Mouse (Mus musculus) ES-CJ7 (cell line): ENCODE results near the gene Cpvl.

Source experiments
- DNase-seq: peaks from one replicate; pipeline ENCODE4 v3.0.0; 2011; ENCODE audit warnings: low read depth, low spot score

Cpvl gene

DNA sequence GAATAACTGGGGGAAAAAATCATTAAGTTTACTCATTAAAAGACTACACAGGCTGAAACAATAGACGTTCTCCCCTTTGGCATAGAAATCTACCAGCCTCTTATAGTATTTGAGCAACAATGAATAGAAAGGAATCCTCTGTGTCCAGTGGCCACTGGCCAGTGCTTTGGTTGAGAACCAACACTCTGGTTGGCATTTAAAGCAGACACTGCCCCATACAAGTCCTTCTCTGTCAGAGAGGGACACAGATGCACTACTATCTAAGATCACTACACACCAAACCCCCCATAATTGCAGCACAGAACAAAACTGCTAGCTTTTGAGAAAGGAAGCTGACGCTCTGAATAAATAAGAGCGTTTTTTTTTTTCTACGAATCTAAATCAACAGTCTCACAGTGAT, 93.5 kb downstream of the Cpvl start:
- no peak for DNase-seq

DNA sequence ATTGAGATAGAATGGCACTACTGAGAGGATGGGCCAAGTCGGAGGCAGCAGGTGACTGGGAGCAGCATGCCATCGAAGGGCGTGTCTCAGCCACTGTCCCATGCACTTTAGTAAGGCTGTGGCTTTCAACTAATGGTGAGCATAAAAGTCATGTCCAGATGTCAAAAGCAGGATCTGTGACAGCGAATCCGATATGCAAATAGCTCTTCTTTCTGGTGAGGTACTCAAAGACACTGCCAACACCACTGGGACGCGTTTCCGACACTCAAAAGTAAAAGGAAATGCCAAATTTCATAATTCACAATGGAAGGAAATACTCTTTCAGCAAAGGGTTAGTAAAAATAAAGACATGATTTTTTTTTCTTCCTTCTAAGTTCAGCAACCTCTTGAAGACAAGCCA, 94.0 kb downstream of the Cpvl start:
- DNase-seq, result no peak

DNA sequence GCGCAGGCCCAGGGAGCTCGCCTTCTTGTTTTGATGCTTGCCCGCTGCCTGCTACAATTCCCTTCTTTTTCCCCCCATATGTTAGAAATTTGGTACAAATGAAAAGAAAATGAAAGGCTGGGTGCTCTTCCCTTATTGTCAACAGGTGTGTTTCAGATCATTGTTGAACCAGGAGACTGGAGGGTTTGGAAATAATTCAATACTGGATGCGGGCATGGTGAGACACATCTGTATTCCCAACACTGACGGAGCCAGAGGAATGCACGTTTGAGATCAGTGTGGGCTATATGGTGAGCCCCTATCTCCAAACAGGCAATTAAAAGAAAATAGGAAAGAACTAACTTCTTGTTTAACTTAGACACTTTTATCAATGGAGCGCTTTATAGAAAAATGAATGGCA, 95.1 kb downstream of the Cpvl start:
- DNase-seq, result no peak

DNA sequence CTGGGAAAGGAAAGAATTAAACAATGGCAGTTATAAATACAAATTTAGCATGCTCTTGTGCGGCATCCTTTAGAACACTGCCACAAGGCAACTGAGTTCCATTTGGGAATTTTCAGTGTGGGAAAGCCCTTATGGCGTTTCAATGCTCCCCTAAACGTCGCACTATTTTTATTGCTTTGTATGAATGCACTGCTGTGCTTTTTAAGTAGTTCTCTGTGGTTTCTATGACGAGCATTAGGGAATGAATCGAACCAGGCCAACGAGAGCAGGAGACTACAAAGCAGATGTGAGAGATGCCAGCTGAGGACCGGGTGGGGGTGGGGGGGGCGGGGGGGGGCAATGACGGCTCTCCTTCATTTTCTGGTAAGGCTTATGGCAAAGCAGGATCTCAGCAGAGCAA, 96.8 kb downstream of the Cpvl start:
- no peak for DNase-seq

DNA sequence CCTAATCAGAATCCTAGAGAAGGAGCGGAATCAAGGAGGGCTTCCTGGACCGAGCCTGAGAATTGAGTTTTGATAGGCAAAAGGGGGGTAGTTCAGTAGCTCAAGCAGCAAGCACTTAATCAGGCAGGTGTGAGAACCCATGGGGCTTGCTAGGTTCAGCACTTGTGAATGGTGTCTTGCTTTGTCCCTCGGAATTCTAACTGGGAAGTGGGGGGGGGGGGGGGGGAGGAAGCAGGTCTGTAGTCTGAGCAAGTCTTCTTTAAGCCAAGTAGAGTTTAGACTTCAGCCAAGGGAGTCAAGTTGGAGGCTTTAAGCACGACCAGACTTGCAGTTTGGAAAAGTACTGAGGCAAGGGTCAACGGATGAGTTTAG, 97.2 kb downstream of the Cpvl start:
- no peak for DNase-seq

DNA sequence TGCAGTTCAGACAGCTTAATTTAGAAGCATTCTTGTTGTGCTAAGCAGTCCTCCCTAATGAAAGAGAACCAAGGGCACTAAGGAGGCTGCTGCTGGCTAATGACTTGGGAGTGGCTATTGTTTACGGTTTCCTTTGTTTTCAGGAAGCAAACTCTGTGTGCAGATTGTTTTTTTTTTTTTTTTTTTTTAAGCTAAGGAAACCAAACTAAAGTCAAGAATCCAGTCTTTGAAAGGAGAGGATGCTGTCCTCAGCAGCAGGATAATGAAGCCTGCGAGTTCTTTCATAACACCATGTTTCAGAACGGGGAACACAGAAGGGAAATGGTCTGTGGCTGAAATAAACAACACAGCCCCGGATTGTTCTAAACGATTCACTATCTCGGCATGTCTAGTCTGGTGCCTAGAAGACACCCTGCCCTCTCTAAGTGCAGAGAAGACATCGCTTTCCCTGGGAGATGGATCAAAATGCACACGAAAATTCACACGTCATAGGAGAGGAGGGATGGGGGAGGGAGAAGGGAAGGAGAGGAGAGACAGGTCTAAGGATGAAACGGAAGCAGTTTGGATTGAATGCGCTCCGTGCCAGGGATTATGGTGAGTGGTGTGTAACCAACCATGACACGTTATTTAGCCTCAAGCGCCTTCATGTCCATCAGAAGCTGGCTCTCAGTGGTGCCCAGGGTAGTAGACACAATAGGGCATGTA, 97.8 kb downstream of the Cpvl start:
- DNase-seq, result peak; percentile 41

DNA sequence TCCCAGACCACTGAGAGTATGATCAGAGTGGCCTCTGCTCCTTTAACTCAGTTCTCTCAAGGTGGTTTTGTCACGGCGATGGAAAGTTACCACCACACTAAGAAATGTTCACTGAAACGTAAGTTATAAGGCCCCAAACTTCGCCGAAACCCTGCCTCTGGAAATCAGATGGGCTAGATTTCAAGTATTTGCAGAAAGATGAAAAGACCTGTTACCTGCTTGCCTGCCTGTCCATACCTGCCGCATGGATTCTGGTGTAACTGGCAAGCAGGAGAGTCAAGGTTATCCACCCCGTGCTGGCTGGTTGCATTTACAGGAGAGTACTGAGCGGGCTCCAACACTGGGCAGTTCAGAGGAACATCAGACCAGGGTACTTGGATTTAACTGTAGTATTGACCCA, 98.9 kb downstream of the Cpvl start:
- DNase-seq, result no peak

DNA sequence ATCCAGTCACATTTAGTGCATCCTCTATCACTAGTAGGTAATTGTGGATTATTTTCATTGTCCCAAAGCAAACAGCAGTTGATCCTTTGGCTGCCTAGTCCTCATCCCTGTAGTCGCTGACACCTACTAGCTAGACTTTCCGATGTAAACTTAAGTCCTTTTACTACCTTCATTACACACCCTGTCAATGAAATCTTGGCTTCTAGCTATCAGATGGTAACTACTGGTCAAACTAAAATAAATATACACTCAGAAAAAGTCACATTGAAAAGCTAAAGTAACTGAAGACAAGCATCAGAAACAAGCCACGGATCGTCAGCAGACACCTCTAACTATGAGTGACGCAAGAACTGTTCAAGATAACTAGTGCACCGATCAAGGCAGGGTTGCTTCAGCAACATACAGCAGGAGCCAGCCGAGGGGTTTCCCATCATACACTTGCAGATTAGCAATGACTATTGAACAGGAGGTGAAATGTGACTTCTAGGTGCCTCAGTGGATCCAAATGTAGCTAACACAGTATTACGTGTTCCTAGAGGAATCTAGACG, 103.5 kb downstream of the Cpvl start:
- DNase-seq, result no peak

DNA sequence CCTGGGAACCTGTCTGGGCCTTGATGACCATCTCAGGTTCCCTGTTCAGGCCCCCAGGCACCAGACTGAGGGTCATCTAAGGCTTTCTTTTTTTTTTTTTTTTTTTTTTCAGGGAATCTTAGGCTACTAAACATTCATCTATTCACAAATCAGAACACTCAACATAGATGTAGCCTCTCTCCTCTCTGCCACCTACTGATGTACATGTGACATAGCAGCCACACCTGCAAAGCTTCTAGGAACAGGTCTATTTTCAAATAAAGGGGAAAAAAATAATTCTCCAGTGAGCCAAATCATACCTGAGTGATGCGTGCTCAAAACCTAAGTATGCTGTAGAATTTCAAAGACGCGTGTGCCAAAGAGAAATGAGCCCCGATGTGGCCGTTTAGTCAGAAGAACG, 106.6 kb downstream of the Cpvl start:
- DNase-seq, result no peak

DNA sequence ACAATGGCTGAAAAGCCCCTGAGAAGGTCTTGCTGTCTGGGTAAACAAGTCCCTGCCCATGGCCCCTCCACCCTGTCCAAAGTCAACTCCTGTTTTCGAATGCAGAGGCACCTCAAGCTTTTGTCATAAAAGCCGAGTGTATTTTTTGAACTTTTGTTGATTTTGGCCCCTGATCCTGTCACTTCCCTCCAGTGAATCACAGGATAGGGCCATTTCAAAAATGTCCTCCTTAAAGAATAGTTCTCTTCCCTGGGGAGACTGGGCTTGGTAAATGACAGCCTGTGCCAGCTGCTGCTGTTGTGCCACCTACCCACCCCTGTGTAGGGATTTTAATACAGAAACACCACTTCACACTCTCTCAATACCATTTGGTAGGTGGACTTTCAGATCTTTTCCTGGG, 115.5 kb downstream of the Cpvl start:
- DNase-seq, result no peak

DNA sequence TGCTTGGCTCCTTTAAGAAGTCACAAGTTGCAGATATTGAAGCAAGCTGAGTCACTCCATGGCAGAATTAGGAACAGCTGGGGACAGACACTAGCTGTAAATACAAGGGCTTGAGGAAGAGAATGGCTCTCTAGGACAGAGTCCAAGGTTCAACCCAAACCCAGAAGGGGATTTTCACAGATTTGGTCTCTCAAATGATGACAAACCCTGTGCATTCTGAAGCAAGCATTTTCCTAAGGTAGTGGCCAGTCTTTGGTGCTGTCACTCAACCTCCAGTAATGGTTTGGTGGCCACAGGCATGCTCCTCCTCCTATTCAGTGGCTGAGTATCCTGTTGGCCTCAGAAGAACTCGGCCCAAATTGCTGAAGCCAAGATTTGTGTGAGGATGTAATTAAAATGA, 119.4 kb downstream of the Cpvl start:
- no peak for DNase-seq

DNA sequence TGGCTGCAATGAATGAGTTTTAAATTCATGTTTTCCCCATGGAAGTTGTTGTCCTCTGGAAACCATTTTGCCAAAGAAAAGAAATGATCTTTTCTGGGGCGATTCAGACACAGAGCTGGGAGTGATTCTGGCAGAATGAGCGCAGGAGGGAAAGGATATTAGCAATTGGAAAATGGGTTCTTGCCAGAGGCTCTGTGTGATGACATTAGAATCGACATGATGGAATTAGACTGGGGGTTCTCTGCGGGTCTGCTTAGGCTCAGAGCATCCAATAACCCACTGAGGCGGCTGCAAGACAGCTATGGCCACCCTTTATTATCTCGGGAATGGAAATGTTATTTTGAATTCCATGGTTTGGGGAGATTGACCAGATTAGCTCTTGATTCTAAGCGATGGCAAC, 120.6 kb downstream of the Cpvl start:
- DNase-seq, result no peak

DNA sequence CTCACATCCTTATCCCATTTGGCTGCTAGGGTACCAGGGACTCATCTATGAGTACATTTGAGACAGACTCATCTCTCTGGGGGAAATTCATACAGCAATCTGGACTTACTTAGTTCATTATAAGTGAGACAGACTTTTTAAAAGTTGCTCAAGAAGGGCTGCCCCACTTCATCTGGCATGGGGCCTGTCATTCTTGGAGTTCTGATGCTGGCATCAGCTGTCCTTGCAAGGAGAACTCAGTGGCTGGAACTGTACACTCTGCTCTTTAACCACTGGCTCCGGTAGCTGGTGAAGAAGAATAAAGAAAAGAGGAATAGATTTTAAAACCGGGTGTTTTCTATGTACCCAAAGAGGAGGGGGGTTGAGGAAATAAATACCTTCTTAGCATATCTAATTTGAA, 121.7 kb downstream of the Cpvl start:
- DNase-seq, result no peak

DNA sequence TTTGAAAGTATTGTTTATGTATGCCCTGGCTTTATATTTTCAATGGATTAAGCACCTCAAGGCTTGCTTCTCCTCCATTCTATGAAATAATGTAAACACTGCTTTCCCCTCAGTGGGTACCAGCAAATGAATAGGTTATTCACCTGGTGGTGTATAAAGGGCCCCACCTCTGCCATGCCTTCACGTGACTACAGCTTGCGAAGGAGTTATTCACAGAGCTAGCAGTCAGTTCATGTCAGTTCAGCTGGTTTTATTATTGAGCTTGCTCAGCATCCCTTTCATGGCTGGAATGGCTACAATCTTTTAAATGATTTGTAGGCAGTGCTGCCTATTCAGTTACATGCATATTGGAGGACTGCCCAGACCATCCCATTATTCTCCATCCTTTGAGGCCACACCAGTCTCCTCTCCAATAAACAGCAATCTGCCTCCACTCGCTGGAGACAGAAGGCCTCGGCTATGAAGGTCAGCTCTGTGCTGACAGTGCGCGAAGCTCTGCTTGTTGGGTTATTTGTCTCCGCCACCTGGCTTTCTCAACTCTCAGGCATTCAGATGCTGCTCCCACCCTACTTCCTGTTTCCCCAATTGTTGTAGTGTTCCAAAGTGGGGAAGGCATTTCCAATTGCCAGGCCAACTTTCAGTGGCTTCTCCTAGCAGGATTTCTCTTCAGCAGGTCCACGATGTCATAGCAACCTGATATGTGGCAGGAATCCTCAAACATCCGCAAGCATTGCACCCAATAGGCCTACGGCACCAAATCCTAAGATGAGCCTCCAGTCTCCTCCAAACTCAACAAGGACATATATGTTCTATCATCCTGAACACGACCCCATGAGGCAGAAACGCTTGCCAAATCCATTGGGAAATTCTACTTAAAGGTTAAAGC, 123.3 kb downstream of the Cpvl start:
- no peak for DNase-seq

DNA sequence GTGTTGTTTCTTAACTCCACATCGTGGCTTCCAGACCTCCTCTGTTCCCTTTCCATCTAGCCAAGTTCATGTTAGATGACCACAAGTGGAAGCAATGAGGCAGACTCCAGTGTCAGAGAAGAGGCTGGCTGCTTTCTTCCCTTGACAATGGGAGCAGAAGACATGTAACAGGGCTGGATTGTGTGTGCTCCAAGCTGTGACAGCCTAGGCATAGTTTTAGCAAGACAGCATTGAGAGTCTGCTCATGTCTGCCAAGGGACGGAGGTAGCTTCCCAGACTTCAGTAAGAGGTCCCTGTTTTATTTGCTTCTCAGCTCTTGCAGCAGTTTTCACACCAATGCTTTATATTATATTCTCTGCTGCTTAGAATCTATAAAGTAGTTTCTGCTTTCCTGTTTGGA, 124.2 kb downstream of the Cpvl start:
- DNase-seq, result no peak

DNA sequence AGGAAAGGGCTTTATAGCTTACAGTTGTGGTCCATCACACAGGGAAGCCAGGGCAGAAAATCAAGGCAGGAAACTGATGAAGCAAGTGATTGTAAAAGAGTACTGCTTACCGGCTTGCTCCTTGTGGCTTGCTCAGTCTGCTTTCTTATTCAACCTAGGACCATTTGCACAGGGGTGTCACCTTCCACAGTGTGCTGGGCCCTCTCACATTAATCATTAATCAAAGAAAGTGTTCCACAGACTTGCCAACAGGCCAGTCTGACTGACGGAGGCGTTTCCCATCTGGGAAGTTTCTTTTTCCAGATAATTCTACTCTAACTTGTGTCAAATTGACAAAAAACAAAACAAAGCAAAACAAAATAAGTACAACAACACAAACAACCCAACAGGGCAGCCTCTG, 124.9 kb downstream of the Cpvl start:
- no peak for DNase-seq

DNA sequence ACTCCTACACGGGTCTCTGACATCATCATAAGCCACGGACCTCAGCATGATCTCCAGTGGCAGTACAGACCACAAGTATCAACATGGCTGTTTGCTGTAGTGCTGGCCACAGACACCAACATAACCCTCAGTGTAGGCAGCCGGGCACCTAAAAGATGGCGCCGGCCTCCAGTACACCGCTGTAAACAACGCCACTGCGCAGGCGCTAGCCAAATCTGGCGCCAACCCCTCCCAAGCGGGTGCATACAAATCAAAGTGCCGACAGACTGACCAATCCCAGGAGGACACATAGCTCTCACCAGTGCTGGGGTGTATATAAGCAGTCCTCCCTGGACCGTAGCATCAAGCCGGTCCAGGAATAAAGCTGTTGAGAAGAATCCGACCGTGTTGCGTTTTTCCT, 133.8 kb downstream of the Cpvl start:
- DNase-seq, result no peak

DNA sequence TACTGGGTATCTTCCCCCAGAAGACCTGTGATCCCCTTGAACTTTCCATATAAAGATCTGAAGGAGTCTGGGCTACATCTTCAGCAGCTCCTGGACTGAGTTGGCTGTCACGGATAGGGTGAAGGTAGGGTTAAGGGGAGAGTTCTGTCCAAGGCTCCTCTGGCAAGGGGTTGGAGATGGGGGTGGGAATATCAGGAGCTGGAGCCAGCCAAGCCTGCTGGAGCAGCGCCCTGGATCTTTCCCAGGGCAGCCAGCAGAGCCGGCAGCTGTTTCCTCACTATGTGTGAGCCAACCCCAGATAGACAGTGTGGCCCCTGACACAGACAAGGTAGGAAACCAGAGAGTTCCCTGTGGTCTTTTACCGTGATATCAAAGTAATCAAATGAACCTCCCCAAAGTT, 153.3 kb downstream of the Cpvl start:
- no peak for DNase-seq
